Mouse (Mus musculus): Measurements from ENCODE around the gene Gm43302.
"Not testable (repeated sequence)": the region's sequence is repeated elsewhere in the genome, so short reads cannot be mapped to it uniquely, and the experiment has no call there.

Gene Gm43302

DNA sequence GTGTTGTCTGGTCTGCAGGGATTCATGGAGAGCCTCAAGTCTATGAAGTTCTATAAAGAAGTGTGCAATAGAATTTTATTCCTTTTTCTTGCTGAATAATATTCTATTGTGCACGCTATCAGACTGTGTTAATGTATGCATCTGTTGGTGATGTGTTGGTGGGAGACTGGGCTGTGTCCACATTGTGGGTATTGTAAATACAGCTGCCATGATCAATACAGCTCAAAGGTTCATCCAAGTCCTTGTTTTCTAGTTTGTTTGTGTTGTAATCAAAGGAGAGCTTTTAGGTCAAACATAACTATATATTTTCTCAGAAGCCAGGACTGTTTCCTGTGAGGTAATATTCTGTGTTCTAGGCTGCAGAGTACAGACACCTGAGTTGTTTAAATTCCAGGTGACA, 94.3 kb downstream of the Gm43302 start:
- not testable (repeated sequence) for DNase-seq (ENCODE audit: low read depth, low spot score)

- DNase-seq (ENCODE audit: low read depth, low spot score): peak; percentile 49
Measured at GRCm38 (mm10) chr5:105197915-105198560, 95.5 kb downstream of the Gm43302 start.

DNA sequence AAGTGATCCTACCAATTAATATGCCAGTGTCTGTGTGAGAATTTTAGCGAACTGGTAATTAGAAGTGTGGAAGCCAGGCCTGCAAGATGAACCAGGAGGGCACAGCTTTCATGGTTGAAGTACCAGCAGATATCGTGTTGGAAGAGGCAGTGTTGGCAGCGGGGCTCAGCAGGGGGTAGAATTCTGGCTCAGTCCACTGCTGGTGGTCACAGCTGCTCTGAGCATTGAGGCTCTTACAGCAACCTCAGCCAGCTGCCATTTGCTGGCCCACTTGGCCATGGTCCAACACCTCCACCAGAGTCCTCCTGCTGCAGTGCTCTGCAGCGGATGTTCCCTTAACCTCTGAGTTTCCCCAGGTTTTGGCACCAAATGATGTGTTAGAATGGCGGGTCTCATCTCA, 97.2 kb downstream of the Gm43302 start:
- not testable (repeated sequence) for DNase-seq (ENCODE audit: low read depth, low spot score)

DNA sequence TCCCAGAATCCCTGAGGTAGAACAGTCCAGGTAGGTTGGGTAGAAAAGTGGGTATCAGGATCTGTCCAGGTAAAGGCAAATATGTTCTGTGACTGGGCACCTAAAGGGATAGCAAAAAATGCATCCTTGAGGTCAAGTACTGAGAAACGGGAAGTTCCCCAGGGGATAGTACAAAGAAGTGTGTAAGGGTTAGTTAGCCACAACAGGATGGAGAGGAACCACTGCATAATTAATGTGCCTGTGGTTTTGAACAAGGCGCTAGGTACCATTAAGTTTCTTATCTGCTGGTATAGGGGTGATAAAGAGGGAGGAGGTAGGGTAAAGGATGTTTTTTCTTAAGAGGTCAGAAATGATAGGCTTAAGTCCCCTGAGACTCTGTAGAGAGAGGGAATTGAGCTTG, 101.0 kb downstream of the Gm43302 start:
- not testable (repeated sequence) for DNase-seq (ENCODE audit: low read depth, low spot score)

GRCm38 (mm10) chr5:105181446-105181845, 112.0 kb downstream of the Gm43302 start:
- no peak for DNase-seq (ENCODE audit: low read depth, low spot score)

Data from A20 (cell line).